Mouse (Mus musculus): ENCODE data around the gene Schip1. TPM values are rescaled to one million over a fixed set of nuclear protein-coding genes. Genes with fewer than 3 reads are reported as not detected.

Gene Schip1
- polyA plus RNA-seq, 2 experiments, result 1.1 to 1.6 TPM

DNA sequence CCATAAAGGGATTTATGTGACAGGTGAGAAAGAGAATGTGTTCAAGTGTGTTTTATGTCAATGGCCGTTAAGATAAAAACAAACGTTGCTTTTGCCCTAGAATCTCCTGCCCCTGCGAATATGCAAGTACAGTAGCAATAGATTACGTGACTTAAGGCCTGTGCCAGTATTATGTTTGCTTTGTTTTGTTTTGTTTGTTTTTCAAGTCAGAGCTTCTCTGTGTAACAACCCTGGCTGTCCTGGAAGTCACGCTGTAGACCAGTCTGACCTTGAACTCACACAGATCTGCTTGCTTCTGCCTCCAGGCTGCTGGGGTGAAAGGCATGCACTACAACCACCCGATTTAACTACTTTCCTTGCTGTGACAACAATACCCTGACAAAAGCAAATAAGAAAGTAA lies 197.7 kb downstream of the Schip1 start:
- WGBS (ENCODE audit: insufficient replicate concordance), result 46% methylated on average over 6 of the region's 6 CpGs
- no peaks in the 10 kb centered on the region for H3K4me1 ChIP-seq (replicated peaks; ENCODE audit: control insufficient read depth in 2 of 2, insufficient read depth in 2 of 2, low read length in 1 of 2)
- H3K36me3 ChIP-seq (replicated peaks; ENCODE audit: control insufficient read depth, insufficient read depth, low read depth), result no peaks in the 10 kb centered on the region
- H3K27me3 ChIP-seq (ENCODE audit: control insufficient read depth, insufficient read depth, low read length), result no peaks in the 10 kb centered on the region
- H3K9me3 ChIP-seq (ENCODE audit: control insufficient read depth, low read length), result no peaks in the 10 kb centered on the region
- TF ChIP-seq CTCF (IDR thresholded peaks at IDR 0.05; ENCODE audit: low read depth) (no peak), EP300 (IDR thresholded peaks at IDR 0.05; ENCODE audit: low read depth) (no peak)
- no peak for DNase-seq (ENCODE audit: low read depth in 3 of 3, low spot score in 3 of 3)
- no peak for ATAC-seq (ENCODE audit: insufficient read depth)
- H3K4me2 ChIP-seq (ENCODE audit: low read depth), result no peak overlapping the region
- H3K9ac ChIP-seq (replicated peaks), result no peak overlapping the region
- no peak overlapping the region for H3K27ac ChIP-seq
- no peak overlapping the region for H3K4me3 ChIP-seq (ENCODE audit: insufficient read depth in 1 of 2, low read depth in 2 of 2, low read length in 2 of 2)

DNA sequence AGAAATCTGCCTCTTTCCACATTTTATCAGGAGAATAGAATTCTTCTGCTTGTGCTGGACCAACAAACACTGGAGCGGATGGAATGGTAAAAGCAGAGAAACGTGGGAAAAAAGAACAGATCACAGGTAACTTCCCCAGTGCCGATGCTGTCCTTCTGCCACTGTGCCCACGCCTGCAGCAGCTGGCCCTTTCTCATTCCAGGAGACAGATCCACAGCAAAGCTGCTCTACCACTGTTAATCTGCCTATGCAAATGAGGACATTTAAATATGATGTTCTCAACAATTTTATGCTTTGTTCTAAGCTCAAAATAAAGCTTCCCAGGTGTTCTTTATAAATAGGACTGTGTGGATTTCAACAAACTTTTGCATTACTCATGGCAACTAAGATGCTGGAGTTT lies 203.3 kb downstream of the Schip1 start:
- WGBS (ENCODE audit: insufficient replicate concordance), result 67% methylated on average over 4 of the region's 4 CpGs
- no peak for DNase-seq (ENCODE audit: low read depth in 3 of 3, low spot score in 3 of 3)
- Histone ChIP-seq H3K4me1 (replicated peaks; ENCODE audit: control insufficient read depth in 2 of 2, insufficient read depth in 2 of 2, low read length in 1 of 2) (no peaks in the 10 kb centered on the region), H3K36me3 (replicated peaks; ENCODE audit: control insufficient read depth, insufficient read depth, low read depth) (no peaks in the 10 kb centered on the region), H3K4me2 (ENCODE audit: low read depth) (no peak overlapping the region), H3K9me3 (ENCODE audit: control insufficient read depth, low read length) (no peaks in the 10 kb centered on the region), H3K9ac (replicated peaks) (no peak overlapping the region), H3K27me3 (ENCODE audit: control insufficient read depth, insufficient read depth, low read length) (no peaks in the 10 kb centered on the region), H3K27ac (no peak overlapping the region), H3K4me3 (ENCODE audit: insufficient read depth in 1 of 2, low read depth in 2 of 2, low read length in 2 of 2) (no peak overlapping the region)
- TF ChIP-seq CTCF (IDR thresholded peaks at IDR 0.05; ENCODE audit: low read depth) (no peak), EP300 (IDR thresholded peaks at IDR 0.05; ENCODE audit: low read depth) (no peak)
- no peak for ATAC-seq (ENCODE audit: insufficient read depth)

DNA sequence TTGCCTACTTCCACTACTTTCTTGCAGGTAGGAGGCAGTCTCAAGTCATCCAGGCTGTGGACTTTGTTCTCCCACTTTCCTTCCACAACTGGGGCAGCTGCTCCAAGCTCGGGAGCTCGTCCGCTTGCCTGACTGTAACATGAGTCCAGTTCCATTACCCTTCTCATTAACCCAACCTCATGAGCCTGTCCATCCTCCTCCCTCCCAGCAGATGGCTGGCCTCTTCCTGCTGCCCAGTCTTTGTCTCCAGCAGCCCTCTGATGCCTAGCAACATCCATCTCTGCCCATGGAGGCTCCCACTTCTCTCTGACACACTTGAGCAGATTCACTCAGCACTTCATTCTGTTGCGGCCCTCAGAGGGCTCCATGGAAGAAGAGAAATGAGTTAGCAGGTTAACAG lies 204.6 kb downstream of the Schip1 start:
- WGBS (ENCODE audit: insufficient replicate concordance), result 73% methylated on average over 4 of the region's 4 CpGs
- TF ChIP-seq EP300 (IDR thresholded peaks at IDR 0.05; ENCODE audit: low read depth) (no peak), CTCF (IDR thresholded peaks at IDR 0.05; ENCODE audit: low read depth) (no peak)

DNA sequence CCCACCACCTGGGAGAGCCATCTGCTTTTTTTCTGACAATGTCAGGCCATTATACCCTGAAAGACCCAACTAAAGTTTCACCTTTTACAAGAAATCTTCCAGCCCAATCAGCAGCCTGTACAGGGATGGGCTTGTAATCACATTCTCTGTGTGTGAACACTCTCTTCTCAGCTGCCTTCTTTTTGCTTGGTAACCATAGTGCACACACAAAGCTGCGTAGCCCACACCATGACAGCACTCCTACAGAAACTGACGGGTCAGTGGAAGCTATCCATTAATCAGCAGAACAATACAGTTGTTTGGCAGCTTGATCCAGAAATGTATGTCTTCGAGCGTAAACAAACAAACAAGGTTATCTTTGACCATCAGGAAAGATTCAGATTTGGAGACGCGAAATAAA lies 205.6 kb downstream of the Schip1 start:
- no peak overlapping the region for H3K9ac ChIP-seq (replicated peaks)
- H3K4me2 ChIP-seq (ENCODE audit: low read depth), result no peak overlapping the region
- ATAC-seq (ENCODE audit: insufficient read depth) (no peak), DNase-seq (ENCODE audit: low read depth in 3 of 3, low spot score in 3 of 3) (no peak)
- 68% methylated on average over 6 of the region's 6 CpGs for WGBS (ENCODE audit: insufficient replicate concordance)
- no peak overlapping the region for H3K4me3 ChIP-seq (ENCODE audit: insufficient read depth in 1 of 2, low read depth in 2 of 2, low read length in 2 of 2)
- no peaks in the 10 kb centered on the region for H3K9me3 ChIP-seq (ENCODE audit: control insufficient read depth, low read length)
- H3K4me1 ChIP-seq (replicated peaks; ENCODE audit: control insufficient read depth in 2 of 2, insufficient read depth in 2 of 2, low read length in 1 of 2), result no peaks in the 10 kb centered on the region
- TF ChIP-seq CTCF (IDR thresholded peaks at IDR 0.05; ENCODE audit: low read depth) (no peak), EP300 (IDR thresholded peaks at IDR 0.05; ENCODE audit: low read depth) (no peak)
- H3K36me3 ChIP-seq (replicated peaks; ENCODE audit: control insufficient read depth, insufficient read depth, low read depth), result no peaks in the 10 kb centered on the region
- H3K27me3 ChIP-seq (ENCODE audit: control insufficient read depth, insufficient read depth, low read length), result no peaks in the 10 kb centered on the region
- H3K27ac ChIP-seq, result no peak overlapping the region

More for the DNA sequence above, 204.6 kb downstream of the Schip1 start:
- H3K9me3 ChIP-seq (ENCODE audit: control insufficient read depth, low read length), result no peaks in the 10 kb centered on the region
- H3K27ac ChIP-seq, result no peak overlapping the region
- H3K4me1 ChIP-seq (replicated peaks; ENCODE audit: control insufficient read depth in 2 of 2, insufficient read depth in 2 of 2, low read length in 1 of 2), result no peaks in the 10 kb centered on the region
- H3K36me3 ChIP-seq (replicated peaks; ENCODE audit: control insufficient read depth, insufficient read depth, low read depth), result no peaks in the 10 kb centered on the region
- no peaks in the 10 kb centered on the region for H3K27me3 ChIP-seq (ENCODE audit: control insufficient read depth, insufficient read depth, low read length)
- H3K4me2 ChIP-seq (ENCODE audit: low read depth), result no peak overlapping the region
- DNase-seq (ENCODE audit: low read depth in 3 of 3, low spot score in 3 of 3) (no peak), ATAC-seq (ENCODE audit: insufficient read depth) (no peak)
- no peak overlapping the region for H3K4me3 ChIP-seq (ENCODE audit: insufficient read depth in 1 of 2, low read depth in 2 of 2, low read length in 2 of 2)
- no peak overlapping the region for H3K9ac ChIP-seq (replicated peaks)

DNA sequence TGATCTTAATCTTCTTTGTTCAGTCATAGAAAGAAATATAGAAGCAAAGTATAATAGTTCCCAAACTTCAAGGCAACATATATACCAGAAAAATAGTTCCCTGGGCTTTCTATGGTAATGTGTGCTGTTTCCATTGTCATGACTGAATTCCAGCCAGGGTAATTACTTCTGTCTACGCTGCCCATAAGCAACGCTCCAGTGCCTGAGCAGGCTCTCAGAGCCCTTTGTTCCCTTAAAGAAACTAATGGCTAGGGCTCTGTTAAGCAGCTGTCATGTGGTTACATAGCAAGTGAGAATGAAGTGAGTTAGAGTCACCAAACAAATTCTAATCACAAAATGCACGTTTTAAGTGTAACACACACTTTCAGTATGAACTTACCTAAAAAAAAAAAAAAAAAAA lies 206.9 kb downstream of the Schip1 start:
- WGBS (ENCODE audit: insufficient replicate concordance), result 57% methylated on average over 3 of the region's 3 CpGs

More for the DNA sequence above, 206.9 kb downstream of the Schip1 start:
- DNase-seq (ENCODE audit: low read depth in 3 of 3, low spot score in 3 of 3) (no peak), ATAC-seq (ENCODE audit: insufficient read depth) (no peak)
- Histone ChIP-seq H3K4me2 (ENCODE audit: low read depth) (no peak overlapping the region), H3K36me3 (replicated peaks; ENCODE audit: control insufficient read depth, insufficient read depth, low read depth) (no peaks in the 10 kb centered on the region), H3K9ac (replicated peaks) (no peak overlapping the region), H3K4me1 (replicated peaks; ENCODE audit: control insufficient read depth in 2 of 2, insufficient read depth in 2 of 2, low read length in 1 of 2) (no peaks in the 10 kb centered on the region), H3K27ac (no peak overlapping the region), H3K27me3 (ENCODE audit: control insufficient read depth, insufficient read depth, low read length) (no peaks in the 10 kb centered on the region), H3K4me3 (ENCODE audit: insufficient read depth in 1 of 2, low read depth in 2 of 2, low read length in 2 of 2) (no peak overlapping the region), H3K9me3 (ENCODE audit: control insufficient read depth, low read length) (no peaks in the 10 kb centered on the region)
- TF ChIP-seq EP300 (IDR thresholded peaks at IDR 0.05; ENCODE audit: low read depth) (no peak), CTCF (IDR thresholded peaks at IDR 0.05; ENCODE audit: low read depth) (no peak)
